Mouse (Mus musculus): ENCODE measurements at regions not wholly inside any gene's neighbourhood (a gene's known extent, or its start where the extent isn't known, plus 50 kb on each side); places are given as distances from the start of the nearest gene placed in this dataset.
A peak's percentile ranks its signal among the peaks of the same experiment; 100 is the strongest.

DNA sequence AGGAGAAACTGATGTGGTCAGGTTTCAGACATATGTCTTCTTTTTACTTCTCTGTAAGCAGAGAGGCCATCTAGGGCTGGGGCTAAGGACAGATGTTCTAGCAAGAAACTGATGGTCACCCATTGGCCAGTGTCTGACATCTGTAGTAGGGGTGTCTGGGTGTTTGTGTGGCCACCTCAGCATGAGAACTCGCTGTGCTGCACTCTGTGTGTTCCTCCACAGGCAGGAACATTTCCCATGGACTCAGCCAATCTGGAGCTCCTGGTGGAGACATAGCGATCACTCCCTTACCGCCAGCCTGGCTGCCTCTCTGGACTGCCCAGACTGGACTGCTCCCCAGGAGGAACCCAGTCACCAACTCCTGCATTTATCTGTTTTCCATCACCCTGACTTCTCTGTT, 119.1 kb upstream of the Gdf10 start:
- no peaks in the 10 kb centered on the region for H3K9me3 ChIP-seq (replicated peaks)
- no peak overlapping the region for H3K4me2 ChIP-seq
- no peaks in the 10 kb centered on the region for H3K4me1 ChIP-seq
- no peaks in the 10 kb centered on the region for H3K27me3 ChIP-seq (replicated peaks)
- ATAC-seq, result no peak
- no peak overlapping the region for H3K9ac ChIP-seq
- WGBS (ENCODE audit: insufficient replicate concordance), result 56% methylated on average over 3 of the region's 3 CpGs
- H3K27ac ChIP-seq, result no peak overlapping the region
- H3K36me3 ChIP-seq, result no peaks in the 10 kb centered on the region
- H3K4me3 ChIP-seq, result no peak overlapping the region

DNA sequence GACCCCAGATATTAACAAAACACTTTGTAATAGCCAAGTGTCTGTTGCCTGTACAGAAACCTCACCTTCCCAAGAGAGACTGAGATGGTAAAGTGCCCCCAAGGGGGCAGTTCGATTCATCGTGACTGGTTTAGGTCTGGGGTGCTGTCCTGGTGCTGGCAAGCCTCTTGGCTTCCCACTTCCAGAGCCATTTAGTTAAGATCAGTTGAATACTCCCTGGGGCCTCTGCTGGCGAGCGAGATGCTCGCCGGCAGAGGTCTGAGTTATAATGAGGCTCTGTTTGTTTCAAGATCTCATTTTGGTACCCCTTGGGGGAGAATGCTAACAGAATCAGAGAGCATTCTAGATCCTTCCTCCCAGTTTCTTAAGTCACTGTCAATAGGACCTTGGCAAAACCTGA, 118.7 kb upstream of the Gdf10 start:
- H3K4me1 ChIP-seq, result no peaks in the 10 kb centered on the region
- ATAC-seq, result no peak
- H3K36me3 ChIP-seq, result no peaks in the 10 kb centered on the region
- no peak overlapping the region for H3K27ac ChIP-seq
- H3K27me3 ChIP-seq (replicated peaks), result no peaks in the 10 kb centered on the region
- H3K9me3 ChIP-seq (replicated peaks), result no peaks in the 10 kb centered on the region
- H3K4me3 ChIP-seq, result no peak overlapping the region
- no peak overlapping the region for H3K4me2 ChIP-seq
- no peak overlapping the region for H3K9ac ChIP-seq
- 60% methylated on average over 6 of the region's 6 CpGs for WGBS (ENCODE audit: insufficient replicate concordance)

DNA sequence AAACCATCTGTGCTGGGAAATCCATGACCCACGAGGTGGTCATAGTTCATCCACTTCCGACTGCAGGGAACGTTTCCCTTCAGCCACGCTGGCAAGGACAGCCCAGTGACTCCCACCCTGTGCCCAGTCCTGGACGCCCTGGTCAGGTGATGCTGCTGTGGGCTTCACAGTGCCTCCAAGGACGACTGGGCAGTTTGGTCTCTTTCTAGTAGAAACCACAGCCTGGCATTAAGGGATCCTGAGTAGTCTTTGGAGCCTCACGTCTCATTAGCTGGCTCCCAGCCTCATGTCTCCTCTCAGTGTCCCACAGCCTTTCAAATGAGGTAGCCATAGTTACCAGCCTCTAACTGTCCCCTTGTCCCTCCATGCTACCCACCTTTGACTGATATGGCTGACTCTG, 116.2 kb upstream of the Gdf10 start:
- H3K9me3 ChIP-seq (replicated peaks), result no peaks in the 10 kb centered on the region
- no peak overlapping the region for H3K9ac ChIP-seq
- H3K4me1 ChIP-seq, result no peaks in the 10 kb centered on the region
- H3K4me3 ChIP-seq, result no peak overlapping the region
- no peaks in the 10 kb centered on the region for H3K27me3 ChIP-seq (replicated peaks)
- WGBS (ENCODE audit: insufficient replicate concordance), result 64% methylated on average over 7 of the region's 7 CpGs
- ATAC-seq, result no peak
- H3K27ac ChIP-seq, result no peak overlapping the region
- H3K36me3 ChIP-seq, result no peaks in the 10 kb centered on the region
- no peak overlapping the region for H3K4me2 ChIP-seq

DNA sequence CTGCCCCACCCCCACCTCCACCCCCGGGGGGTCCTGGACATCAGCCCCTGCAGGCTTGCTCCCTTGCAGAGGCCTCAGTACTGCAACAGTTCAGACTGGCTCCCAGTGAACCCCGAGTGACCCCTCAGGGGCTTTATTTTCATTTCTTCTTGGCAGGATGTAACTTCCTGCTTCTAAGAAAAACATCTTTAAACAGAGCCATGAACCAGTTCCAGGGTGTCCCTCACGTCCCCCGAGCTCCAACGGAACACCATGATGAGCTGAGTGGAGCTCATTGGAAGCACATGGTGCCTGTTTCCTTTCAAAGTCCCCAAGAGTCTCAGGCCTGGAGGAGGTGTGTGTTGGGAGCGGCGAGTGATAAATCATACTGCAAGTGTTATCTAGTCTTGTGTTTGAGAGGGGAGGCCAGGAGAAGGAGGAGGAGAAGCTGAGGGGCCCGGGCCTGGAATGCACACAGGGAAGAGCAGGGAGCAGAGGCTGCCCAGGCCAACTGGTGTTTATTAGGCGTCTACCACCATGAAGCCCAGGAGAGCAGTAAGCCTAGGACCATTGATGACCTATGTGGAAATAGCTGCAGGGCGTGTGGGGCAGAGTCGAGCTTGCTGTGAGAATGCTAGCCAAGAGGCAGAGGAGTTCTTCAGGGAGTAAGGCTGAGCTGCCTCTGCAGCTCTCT, 114.7 kb upstream of the Gdf10 start:
- Histone ChIP-seq H3K4me1 (no peaks in the 10 kb centered on the region), H3K4me3 (no peak overlapping the region), H3K36me3 (no peaks in the 10 kb centered on the region), H3K9ac (no peak overlapping the region), H3K9me3 (replicated peaks) (no peaks in the 10 kb centered on the region), H3K27ac (peak overlapping the region; percentile 65), H3K4me2 (no peak overlapping the region), H3K27me3 (replicated peaks) (no peaks in the 10 kb centered on the region)
- ATAC-seq, result no peak
- WGBS (ENCODE audit: insufficient replicate concordance), result 41% methylated on average over 11 of the region's 11 CpGs

DNA sequence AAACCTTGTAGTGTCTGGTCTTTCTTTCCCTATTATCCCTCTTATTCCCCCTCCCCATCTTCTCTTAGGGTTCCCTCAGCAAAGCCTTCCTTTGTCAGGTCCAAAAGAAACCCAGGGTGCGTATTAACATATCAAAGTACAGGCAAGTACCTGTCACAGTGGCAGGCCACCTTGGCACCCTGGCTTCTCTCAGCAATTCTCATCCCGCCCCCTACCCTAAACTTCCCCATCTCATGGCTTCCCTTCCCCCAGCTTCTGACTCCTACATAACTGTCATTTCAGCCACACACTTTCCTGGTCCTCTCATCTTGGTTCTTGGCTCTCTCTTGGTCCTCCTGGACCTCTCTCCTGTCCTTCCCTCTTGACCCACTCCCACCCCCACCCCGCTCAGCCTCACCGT, 112.8 kb upstream of the Gdf10 start:
- no peak overlapping the region for H3K4me3 ChIP-seq
- no peaks in the 10 kb centered on the region for H3K27me3 ChIP-seq (replicated peaks)
- no peak for ATAC-seq
- 61% methylated on average over 4 of the region's 4 CpGs for WGBS (ENCODE audit: insufficient replicate concordance)
- no peaks in the 10 kb centered on the region for H3K9me3 ChIP-seq (replicated peaks)
- H3K36me3 ChIP-seq, result no peaks in the 10 kb centered on the region
- H3K4me2 ChIP-seq, result no peak overlapping the region
- H3K27ac ChIP-seq, result no peak overlapping the region
- no peaks in the 10 kb centered on the region for H3K4me1 ChIP-seq
- no peak overlapping the region for H3K9ac ChIP-seq

DNA sequence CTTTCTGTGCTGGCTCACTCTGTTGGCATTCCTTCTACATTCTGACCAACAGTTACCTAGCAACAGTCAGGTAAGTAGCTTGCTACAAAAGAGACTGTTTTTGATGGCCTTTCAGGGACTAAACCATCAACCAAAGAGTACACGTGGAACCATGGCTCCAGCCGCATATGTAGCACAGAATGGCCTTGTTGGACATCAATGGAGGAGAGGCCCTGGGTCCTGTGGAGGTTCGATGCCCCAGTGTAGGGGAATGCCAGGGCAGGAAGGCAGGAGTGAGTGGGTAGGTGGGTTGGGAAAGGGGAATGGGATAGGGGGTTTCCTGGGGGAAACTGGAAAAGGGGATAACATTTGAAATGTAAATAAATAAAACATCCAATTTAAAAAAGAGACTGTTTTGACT, 112.1 kb upstream of the Gdf10 start:
- Histone ChIP-seq H3K4me3 (no peak overlapping the region), H3K27ac (no peak overlapping the region), H3K4me1 (no peaks in the 10 kb centered on the region), H3K36me3 (no peaks in the 10 kb centered on the region), H3K4me2 (no peak overlapping the region), H3K9ac (no peak overlapping the region), H3K27me3 (replicated peaks) (no peaks in the 10 kb centered on the region), H3K9me3 (replicated peaks) (no peaks in the 10 kb centered on the region)
- ATAC-seq, result no peak
- WGBS (ENCODE audit: insufficient replicate concordance), result 49% methylated on average over 3 of the region's 3 CpGs

DNA sequence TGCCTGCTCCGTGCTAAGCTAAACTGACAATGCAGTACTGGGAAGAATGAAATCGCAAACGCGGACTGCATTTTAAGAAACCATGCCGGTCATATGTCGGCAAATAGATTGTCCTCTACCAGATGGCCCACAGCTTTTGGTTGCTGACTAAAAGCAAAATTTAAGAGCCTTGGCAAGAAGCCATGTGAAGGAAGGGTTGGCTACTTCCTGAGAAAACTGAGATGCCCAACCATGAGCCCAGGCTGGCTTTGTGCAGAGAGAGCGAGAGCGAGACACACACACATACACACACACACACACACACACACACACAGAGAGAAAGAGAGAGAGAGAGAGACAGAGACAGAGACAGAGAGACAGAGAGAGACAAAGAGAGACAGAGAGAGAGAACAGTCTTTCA, 111.1 kb upstream of the Gdf10 start:
- H3K4me2 ChIP-seq, result no peak overlapping the region
- ATAC-seq, result no peak
- H3K4me3 ChIP-seq, result no peak overlapping the region
- H3K27me3 ChIP-seq (replicated peaks), result no peaks in the 10 kb centered on the region
- H3K9ac ChIP-seq, result no peak overlapping the region
- H3K27ac ChIP-seq, result no peak overlapping the region
- H3K36me3 ChIP-seq, result no peaks in the 10 kb centered on the region
- 86% methylated on average over 8 of the region's 8 CpGs for WGBS (ENCODE audit: insufficient replicate concordance)
- H3K4me1 ChIP-seq, result no peaks in the 10 kb centered on the region
- no peaks in the 10 kb centered on the region for H3K9me3 ChIP-seq (replicated peaks)

DNA sequence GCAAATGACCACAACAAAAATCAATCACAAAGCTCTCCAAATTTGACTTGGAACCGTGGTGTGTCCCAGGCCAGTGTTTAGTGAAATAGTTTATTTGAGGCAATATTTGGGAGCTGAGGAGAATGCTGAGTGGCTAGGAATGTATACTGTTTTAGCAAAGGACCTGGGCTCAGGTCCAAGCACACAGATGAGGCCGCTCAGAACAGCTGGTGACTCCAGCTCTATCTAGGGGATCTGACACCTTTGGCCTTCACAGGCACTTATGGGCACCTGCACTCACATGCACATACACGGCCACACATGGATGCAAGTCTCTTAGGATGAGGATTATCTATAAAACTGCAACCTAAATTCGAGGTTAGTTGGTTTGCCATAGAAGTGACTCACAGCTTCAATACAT, 110.6 kb upstream of the Gdf10 start:
- Histone ChIP-seq H3K36me3 (no peaks in the 10 kb centered on the region), H3K27me3 (replicated peaks) (no peaks in the 10 kb centered on the region), H3K4me3 (no peak overlapping the region), H3K9ac (no peak overlapping the region), H3K4me2 (no peak overlapping the region), H3K27ac (no peak overlapping the region), H3K4me1 (no peaks in the 10 kb centered on the region), H3K9me3 (replicated peaks) (no peaks in the 10 kb centered on the region)
- ATAC-seq, result no peak
- 53% methylated on average over 4 of the region's 4 CpGs for WGBS (ENCODE audit: insufficient replicate concordance)

DNA sequence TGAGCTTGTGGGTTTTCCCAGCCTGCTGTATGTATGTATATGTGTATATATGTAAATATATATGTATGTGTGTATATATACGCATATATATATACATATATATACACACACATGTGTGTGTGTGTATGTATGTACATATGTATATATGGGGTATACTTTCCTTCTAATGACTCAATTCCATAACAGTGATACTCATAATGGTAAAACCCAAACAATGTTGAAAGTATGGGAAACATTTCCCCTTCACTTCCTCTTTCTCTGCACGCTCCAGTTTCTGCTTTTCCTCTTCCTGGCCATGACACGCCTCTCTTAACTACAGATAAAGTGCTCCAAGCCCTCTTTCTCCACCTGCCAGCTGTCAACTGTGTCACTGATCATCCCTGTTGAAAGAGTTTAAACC, 110.1 kb upstream of the Gdf10 start:
- Histone ChIP-seq H3K4me1 (no peaks in the 10 kb centered on the region), H3K9me3 (replicated peaks) (no peaks in the 10 kb centered on the region), H3K27me3 (replicated peaks) (no peaks in the 10 kb centered on the region), H3K27ac (no peak overlapping the region), H3K36me3 (no peaks in the 10 kb centered on the region), H3K4me3 (no peak overlapping the region), H3K9ac (no peak overlapping the region), H3K4me2 (no peak overlapping the region)
- ATAC-seq, result no peak
- WGBS (ENCODE audit: insufficient replicate concordance), result 33% methylated on average over 3 of the region's 3 CpGs

DNA sequence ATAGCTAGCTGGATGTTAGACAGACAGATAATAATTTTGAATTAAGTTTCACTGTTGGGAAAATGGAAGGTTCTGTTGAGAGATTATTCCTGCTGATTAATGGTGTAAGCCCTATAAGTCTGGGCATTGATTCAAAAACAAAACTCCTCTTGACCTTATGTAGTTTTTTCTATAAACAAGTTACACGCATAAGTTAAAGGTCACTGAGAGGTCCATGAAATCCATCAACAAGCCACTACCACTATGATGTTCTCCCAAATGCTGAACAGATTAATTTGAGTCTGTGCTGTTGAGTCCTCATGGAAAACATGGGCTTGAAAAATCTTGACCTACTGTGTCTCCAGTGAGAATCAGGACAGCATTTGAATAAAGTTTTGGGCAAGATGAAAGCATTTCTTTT, 109.3 kb upstream of the Gdf10 start:
- no peak for ATAC-seq
- Histone ChIP-seq H3K4me1 (no peaks in the 10 kb centered on the region), H3K27me3 (replicated peaks) (no peaks in the 10 kb centered on the region), H3K36me3 (no peaks in the 10 kb centered on the region), H3K27ac (no peak overlapping the region), H3K4me3 (no peak overlapping the region), H3K4me2 (no peak overlapping the region), H3K9me3 (replicated peaks) (no peaks in the 10 kb centered on the region), H3K9ac (no peak overlapping the region)
- WGBS (ENCODE audit: insufficient replicate concordance), result 63% methylated on average over 1 of the region's 1 CpGs

DNA sequence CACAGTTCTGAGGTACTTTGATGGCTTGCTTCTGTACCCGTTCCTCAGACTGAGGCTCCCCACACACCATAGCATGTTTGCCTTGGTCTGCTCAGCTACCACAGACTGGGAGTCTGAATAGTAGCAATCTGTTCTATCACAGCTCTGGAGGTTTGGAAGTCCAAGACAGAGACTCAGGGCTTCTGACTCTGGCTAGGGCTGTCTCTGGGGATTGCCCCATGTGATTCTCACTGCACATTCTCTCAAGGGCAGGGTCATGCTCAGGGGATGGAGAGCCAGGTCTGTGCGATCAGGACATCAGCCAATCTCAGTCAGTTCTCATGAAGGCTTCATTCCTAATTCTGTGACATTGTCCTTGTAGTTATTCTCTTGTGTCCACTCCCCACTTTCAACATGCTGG, 108.8 kb upstream of the Gdf10 start:
- Histone ChIP-seq H3K9ac (no peak overlapping the region), H3K36me3 (no peaks in the 10 kb centered on the region), H3K4me2 (no peak overlapping the region), H3K4me3 (no peak overlapping the region), H3K27ac (no peak overlapping the region), H3K4me1 (no peaks in the 10 kb centered on the region), H3K27me3 (replicated peaks) (no peaks in the 10 kb centered on the region), H3K9me3 (replicated peaks) (no peaks in the 10 kb centered on the region)
- no peak for ATAC-seq
- WGBS (ENCODE audit: insufficient replicate concordance), result 53% methylated on average over 2 of the region's 2 CpGs

DNA sequence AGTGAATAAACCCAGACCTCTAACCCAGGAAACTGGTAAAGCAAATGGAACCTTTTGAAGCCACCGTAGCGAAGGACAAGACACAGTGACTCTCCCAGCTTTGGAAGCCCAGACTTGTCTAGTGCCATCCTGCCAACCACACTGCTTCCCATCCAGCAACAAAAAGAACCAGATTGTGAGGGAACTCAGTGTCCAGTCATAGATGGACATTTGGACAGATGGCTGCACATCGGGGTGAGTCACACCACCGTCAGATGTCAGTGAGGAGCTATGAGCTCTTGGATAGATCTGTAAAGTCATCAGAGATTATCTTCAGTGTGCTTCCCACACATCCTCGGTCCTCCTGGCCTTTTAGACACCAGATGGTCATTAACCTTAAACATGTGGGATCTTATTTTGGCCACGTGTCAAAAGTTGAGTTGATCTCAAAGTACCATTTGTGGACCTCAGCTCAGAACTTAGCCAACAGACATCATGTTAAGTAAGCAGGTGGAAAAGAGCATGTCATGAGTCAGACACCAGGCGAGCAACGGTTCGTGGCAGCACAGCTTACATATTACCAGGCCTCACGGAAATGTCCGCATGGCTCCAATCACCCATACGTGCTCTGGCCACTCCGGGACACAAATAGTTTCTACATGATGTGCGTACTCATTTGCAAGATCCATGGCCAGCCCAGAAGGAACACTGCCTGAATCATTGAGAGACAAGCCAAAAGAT, 102.7 kb upstream of the Gdf10 start:
- Histone ChIP-seq H3K4me2 (no peak overlapping the region), H3K9me3 (replicated peaks) (no peaks in the 10 kb centered on the region), H3K27me3 (replicated peaks) (no peaks in the 10 kb centered on the region), H3K4me1 (no peaks in the 10 kb centered on the region), H3K4me3 (no peak overlapping the region), H3K36me3 (no peaks in the 10 kb centered on the region), H3K9ac (no peak overlapping the region), H3K27ac (no peak overlapping the region)
- WGBS (ENCODE audit: insufficient replicate concordance), result 73% methylated on average over 14 of the region's 14 CpGs
- ATAC-seq, result no peak

DNA sequence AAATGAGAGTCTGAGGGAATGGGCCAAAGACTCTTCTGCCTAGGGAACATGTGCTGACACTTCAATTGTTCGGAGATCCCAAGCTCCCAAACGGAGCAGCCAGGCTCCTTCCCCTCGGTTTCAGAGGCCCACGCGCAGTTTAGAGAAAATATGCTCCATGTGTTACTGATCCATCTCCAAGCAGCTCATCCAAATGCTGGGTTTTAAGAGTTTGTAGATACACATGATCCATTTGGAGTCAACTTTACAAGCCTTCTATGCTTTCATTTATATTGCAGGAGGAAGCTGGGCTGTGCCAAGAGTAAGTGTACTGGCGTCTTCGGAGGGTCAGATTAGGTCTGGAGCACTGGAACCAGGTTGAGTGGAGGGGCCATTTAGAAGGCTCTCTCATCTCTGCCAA, 102.0 kb upstream of the Gdf10 start:
- 70% methylated on average over 7 of the region's 7 CpGs for WGBS (ENCODE audit: insufficient replicate concordance)
- H3K9me3 ChIP-seq (replicated peaks), result no peaks in the 10 kb centered on the region
- no peak overlapping the region for H3K4me2 ChIP-seq
- ATAC-seq, result no peak
- no peak overlapping the region for H3K9ac ChIP-seq
- no peaks in the 10 kb centered on the region for H3K4me1 ChIP-seq
- no peak overlapping the region for H3K27ac ChIP-seq
- H3K4me3 ChIP-seq, result no peak overlapping the region
- no peaks in the 10 kb centered on the region for H3K27me3 ChIP-seq (replicated peaks)
- no peaks in the 10 kb centered on the region for H3K36me3 ChIP-seq

Data from liver, embryonic 12.5 days (tissue).